Mouse (Mus musculus): Measurements from ENCODE around the gene Fam117b.

Fam117b gene

DNA sequence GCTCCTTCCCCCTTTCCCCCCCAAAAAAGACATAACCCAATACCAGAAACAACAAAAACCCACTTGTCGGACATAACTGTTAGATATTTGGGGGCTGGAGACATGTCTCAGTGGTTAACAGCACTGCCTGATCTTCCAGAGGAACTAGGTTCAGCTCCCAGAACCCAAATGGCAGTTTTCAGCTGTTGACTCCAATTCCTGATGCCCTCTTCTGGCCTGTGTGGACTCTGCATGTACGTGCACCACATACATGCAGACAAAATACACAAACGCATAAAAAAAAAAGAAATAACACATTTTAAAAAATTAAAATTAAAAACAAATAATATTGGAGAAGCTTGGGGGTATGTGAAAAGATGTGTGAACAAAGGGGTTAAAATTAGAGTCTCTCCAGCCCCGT is 54.5 kb downstream of the Fam117b start:
- no peak for DNase-seq (ENCODE audit: low spot score in 2 of 2)

DNA sequence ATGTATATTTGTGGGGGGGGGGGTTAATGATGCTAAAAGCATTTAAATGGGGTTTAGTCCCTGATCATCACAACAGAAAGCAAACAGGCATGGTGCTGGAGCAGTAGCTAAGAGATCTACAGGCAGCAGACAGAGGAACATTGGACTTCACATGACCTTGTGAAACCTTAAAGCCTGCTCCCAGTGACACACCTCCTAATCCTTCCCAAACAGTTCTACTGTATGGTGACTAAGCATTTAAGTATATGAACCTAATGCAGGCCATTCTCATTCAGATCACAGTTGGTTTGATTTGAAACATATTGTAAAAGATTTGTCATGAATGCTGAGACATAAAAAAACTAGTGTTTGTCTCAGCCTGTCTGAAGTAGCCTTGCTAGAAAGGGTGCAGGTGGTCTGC is 73.8 kb downstream of the Fam117b start:
- no peak for DNase-seq (ENCODE audit: low spot score in 2 of 2)

DNA sequence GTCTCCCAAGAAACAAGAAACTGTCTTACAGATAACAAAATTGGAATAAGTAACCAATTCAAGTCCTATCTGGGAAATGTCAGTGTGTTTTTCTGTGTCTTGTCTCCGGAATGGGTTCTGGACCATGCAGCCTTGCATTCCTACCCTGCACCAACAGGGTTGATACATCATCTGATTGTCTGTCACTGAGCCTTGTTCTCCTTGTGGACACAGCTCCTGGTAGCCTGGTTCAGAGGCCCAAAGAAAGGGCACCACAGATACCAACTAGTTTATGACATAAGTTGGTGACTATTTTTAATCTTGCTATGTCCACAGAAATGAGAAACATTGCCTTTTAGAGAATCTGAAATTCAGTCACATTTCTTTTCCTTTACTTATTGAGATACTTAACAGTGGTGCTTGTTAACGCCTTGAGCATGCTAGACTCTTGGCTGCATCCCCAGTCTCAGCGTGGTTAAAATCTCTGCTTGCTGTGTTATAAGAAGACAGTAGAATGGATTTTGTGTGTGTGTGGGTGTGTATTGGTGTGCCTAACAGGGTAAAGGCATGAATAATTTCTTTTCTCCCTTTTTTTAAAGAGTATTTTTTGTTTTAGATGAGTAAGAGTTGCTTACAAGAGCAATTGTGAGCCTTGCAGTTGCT is 74.7 kb downstream of the Fam117b start:
- peak; percentile 66 to 73 for DNase-seq (ENCODE audit: low spot score in 2 of 2)

DNA sequence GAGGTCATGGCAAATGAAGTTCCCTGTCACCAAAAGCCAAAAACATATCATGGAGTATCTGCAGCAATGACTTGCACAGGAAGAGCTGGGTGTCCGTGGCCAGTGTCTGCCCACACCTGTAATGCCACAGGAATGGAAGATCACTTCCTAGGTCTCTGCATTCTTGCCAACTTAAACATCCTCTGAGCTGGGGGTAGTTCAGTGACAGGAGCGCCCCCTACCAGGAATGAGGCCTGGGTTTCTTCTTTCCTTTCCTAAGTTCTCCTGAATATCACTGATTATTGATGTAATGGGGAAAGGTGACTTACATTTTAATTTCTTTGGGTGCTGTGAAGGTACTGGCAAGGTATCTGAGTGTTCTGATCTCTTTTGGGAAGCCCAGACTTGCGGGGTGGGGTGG is 82.8 kb downstream of the Fam117b start:
- no peak for DNase-seq (ENCODE audit: low spot score in 2 of 2)

DNA sequence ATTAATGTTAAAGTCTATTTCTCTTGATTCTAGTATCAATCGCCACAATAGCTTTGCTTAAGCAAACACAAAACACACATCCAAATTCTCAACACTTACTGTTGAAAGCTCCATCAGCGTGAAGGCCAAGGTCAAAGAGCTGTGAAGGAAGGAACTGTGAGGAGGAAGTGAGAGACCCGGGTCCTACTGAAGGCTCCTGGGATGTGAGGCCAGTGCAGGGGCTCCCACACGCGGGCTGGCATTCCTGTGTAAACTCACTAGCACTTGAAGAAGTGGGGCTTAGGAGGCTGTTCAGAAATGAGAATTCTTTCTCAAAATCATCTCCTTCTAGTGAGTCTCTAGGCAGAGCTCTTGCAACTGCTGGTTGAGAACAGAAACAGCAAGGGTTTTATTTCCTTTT is 84.5 kb downstream of the Fam117b start:
- no peak for DNase-seq (ENCODE audit: low spot score in 2 of 2)

DNA sequence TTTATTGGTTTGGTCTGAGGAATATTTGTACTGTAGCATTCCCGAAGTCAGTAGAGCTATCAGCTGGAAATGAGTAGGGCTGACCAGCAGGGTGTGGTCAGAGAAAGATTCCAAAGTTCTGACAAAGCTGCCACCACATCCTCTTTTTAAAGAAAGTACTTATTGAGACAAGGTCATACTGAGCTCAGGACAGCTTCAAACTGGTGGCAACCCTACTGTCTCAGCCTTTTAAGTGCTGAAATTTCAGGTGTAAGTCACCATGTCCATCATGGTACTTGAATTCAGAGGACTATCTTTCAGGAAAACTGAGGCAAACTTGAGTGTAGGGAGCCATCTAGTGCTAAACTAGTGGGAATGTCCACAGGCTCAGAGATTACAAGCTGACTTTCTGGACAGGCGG is 87.5 kb downstream of the Fam117b start:
- no peak for DNase-seq (ENCODE audit: low spot score in 2 of 2)

DNA sequence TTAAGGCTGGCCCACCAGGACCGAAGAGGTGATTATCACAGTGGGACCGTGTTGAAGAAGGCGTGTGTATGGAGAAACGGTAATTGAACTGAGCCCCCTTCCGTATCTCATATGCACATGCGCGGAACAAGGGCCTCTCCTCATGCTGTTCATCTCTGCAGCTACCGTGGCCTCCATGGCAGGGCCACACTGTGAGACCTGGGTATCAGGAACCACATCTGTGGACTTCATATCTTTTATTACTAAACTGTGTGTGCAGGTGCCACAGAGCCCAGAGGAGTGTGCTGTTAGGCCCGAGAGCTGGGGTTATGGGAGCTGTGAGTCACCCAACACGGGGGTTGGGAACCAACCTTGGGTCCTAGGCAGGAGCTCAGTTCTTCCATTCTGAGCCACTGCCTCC is 94.5 kb downstream of the Fam117b start:
- no peak for DNase-seq (ENCODE audit: low spot score in 2 of 2)

DNA sequence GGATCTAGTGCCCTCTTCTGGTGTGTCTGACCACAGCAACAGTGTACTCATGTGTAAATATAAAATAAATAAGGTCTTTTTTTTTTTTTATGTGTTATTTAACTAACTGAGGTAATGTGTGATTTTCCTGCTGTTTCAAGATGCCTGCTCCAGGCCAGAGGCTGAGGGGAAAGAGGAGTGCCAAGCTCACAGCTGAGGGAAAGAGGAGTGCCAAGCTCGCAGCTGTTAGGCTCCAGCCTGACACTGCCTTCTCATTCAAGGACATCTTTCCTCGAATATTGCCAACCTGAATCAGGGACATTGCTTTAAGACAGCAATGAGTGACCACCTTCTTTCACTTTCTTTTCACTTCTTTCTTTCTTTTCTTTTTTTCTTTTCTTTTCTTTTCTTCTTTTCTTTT is 95.9 kb downstream of the Fam117b start:
- no peak for DNase-seq (ENCODE audit: low spot score in 2 of 2)

DNA sequence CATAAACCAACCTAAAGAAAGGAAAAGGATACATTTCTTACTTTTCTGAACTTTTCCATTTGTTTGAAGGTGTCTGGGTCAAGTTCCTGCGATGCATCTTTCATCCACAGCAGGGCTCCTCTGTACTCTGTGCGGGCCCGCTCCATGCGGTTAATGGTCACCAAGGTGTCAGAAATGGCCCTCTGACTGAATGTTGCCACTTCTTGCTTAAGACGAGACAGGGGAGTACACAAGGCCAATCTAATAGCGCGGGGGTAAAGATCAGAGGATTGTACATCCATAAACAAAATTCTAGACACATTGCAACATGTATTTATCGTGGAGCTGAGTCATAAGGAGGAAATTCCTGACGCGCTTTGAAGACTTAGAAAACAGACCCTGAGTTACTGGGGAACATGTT is 101.0 kb downstream of the Fam117b start:
- no peak for DNase-seq (ENCODE audit: low spot score in 2 of 2)

DNA sequence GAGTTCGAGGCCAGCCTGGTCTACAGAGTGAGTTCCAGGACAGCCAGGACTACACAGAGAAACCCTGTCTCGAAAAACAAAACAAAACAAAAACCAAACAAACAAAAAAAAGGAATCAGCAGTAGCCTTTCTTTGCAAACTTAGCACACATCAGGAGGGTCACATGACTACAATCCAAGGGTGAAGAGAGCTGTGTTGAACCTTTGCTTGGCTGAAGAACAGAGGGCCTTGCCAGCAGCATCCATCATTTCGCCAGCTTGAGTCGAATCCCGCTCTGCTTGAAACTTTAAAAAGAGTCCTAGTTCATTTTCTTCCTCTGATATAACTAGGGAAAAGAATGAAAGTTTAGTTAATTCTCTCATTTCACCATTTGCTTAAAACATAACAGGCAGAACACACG is 102.7 kb downstream of the Fam117b start:
- DNase-seq (ENCODE audit: low spot score in 2 of 2): no peak

DNA sequence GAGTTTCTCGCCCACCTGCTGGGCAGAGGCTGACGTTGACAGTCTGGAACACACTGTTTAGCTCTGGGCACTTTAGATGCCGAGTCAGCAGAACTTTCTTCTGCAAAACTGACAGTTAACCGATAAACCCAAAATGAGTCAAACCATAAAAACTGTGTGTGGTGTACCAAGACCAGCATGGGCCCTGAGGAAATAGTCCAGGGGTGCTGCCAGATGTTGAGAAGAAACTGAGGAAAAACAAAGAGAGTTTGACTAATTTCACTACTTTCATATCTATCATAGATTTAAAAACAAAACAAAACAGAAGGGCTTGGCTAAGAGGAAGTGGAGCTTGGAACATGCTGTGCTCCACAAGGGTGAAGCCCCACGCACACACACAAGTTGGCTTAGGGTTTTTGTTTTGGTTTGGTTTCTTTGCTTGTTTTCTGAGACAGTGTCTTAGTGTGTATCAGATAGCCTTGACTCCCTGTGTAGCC is 103.4 kb downstream of the Fam117b start:
- no peak for DNase-seq (ENCODE audit: low spot score in 2 of 2)

DNA sequence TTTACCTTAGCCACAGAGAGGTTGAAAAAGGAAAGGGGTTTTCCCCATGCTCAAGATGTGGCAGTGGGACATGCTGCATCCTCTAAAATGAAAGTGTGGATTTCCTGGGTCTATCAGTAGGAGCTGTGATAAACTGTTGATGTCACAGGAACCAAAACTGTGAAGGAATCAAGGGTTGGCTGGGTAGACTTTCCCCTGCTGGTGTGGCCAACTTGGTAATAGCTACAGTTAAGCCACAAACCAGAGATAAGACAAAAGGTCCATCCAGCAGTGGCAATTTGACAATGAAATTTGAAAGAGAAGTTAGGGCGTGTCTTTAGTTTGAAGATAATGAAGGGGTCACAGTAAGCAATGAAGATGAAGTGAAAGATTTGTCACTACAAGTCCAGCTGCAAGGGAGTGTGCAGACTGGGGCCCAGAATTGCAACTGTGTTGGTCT is 104.2 kb downstream of the Fam117b start:
- no peak for DNase-seq (ENCODE audit: low spot score in 2 of 2)

All from right cerebral cortex, postnatal 36 days (tissue).